Comparison of ENCODE assay signal across 8 mouse cellular contexts in the genomic region with DNA sequence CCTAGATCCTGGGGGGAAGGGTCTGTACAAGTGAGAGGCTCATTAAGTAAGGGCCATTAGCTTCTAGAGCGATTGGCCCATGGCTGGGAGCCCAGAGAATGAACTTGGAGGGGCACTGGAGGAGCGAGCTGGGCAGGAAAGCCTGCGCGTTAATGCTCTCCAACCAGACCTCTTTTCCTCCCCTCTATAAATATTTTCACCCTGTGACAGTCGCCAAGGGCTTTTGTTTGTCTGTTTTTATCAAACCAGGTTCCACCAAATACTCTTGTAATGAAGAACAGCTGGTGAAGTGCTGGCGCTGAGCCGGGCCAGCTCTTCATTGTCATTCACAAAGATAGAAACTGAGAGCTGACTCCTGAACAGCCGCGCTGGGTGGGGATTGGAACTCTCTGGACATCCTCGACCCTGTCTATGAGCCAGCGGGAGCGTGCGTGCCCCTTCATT.
DNase-seq lines count a peak whose midpoint lies in the region; ATAC-seq and TF ChIP-seq lines count a peak whose summit lies in the region.

No protein-coding gene starts in this region.

- ATAC-seq in hindbrain, embryonic 12.5 days (ENCODE audit: low FRiP score) = peak; percentile 66

- 0 out of 2 replicates have a peak overlapping the region, but pooled peaks have one; percentile 24 for H3K9ac ChIP-seq in ES-Bruce4 (ENCODE audit: low read depth, poor library complexity, severe bottlenecking)
- H3K9ac ChIP-seq in hindbrain, embryonic 12.5 days = no peak overlapping the region; the same call in 1 of the 2 replicates

- 0 out of 2 replicates have a peak, but pooled peaks have one; percentile 45 for TF ChIP-seq EP300 in ES-Bruce4 (IDR thresholded peaks at IDR 0.05; ENCODE audit: insufficient read depth, low read depth, low read length)

- H3K4me1 ChIP-seq in ES-Bruce4 (ENCODE audit: control insufficient read depth, insufficient read depth, low read length) = peaks cover 15% of the 10 kb centered on the region
- H3K4me1 ChIP-seq in hindbrain, embryonic 12.5 days = peaks cover 10% of the 10 kb centered on the region

- intact Hi-C loops in gastrocnemius, adult 2 months (cut with DNase I) = no loop called here

- WGBS in hindbrain, embryonic 12.5 days = 30% methylated on average over 13 of the region's 13 CpGs

- peaks cover 8% of the 10 kb centered on the region for H3K9me3 ChIP-seq in ES-Bruce4 (replicated peaks; ENCODE audit: control insufficient read depth, insufficient read depth, low read length, poor library complexity, severe bottlenecking)
- H3K9me3 ChIP-seq in hindbrain, embryonic 12.5 days (replicated peaks) = no peaks in the 10 kb centered on the region

- H3K4me2 ChIP-seq in hindbrain, embryonic 12.5 days (replicated peaks) = peak overlapping the region; percentile 30

- TF ChIP-seq CTCF in ES-Bruce4 (IDR thresholded peaks at IDR 0.05; ENCODE audit: low read depth, low read length) = no peak
- TF ChIP-seq CTCF in gastrocnemius, adult 2 months (IDR thresholded peaks at IDR 0.05) = no peak

- H3K4me3 ChIP-seq in ES-Bruce4 (ENCODE audit: low read depth, low read length) = no peak overlapping the region
- H3K4me3 ChIP-seq in gastrocnemius, adult 2 months = peak overlapping the region; percentile 52
- H3K4me3 ChIP-seq in hindbrain, embryonic 12.5 days = no peak overlapping the region

- no peak overlapping the region for H3K27ac ChIP-seq in ES-Bruce4 (ENCODE audit: insufficient read depth, low read length)
- peak overlapping the region; percentile 68 for H3K27ac ChIP-seq in gastrocnemius, adult 2 months
- H3K27ac ChIP-seq in hindbrain, embryonic 12.5 days = peak overlapping the region; percentile 77

- DNase-seq in adrenal gland, postnatal 14 days = peak; percentile 31
- DNase-seq in adrenal gland, adult 8-10 months = no peak
- peak; percentile 82 for DNase-seq in gastrocnemius, adult 2 months
- DNase-seq in lung, postnatal 25 days (ENCODE audit: low spot score) = peak; percentile 34
- no peak for DNase-seq in spleen, adult 18-20 months
- no peak for DNase-seq in cerebellum, adult 11 months

- no peaks in the 10 kb centered on the region for H3K27me3 ChIP-seq in ES-Bruce4 (ENCODE audit: control insufficient read depth, insufficient read depth, low read length, poor library complexity, severe bottlenecking)
- no peaks in the 10 kb centered on the region for H3K27me3 ChIP-seq in hindbrain, embryonic 12.5 days

- no peak for TF ChIP-seq POLR2A in ES-Bruce4 (IDR thresholded peaks at IDR 0.05; ENCODE audit: insufficient read depth, low read length)

- no peaks in the 10 kb centered on the region for H3K36me3 ChIP-seq in ES-Bruce4 (ENCODE audit: control insufficient read depth, insufficient read depth, low read length, poor library complexity, severe bottlenecking)
- H3K36me3 ChIP-seq in hindbrain, embryonic 12.5 days = no peaks in the 10 kb centered on the region

Comparison
In these comparisons a context has a peak if more than half of its experiments do, and no peak if none do; other contexts are left out.
1. DNase-seq: peak in adrenal gland, postnatal 14 days (single experiment), gastrocnemius, adult 2 months (single experiment) and lung, postnatal 25 days (single experiment); none in adrenal gland, adult 8-10 months (single experiment), spleen, adult 18-20 months (0 of 2) and cerebellum, adult 11 months (single experiment).